Mouse (Mus musculus) MEL (cell line): Measurements from ENCODE around the gene Suclg1. TPM values are rescaled to one million over a fixed set of nuclear protein-coding genes. Genes with fewer than 3 reads are reported as not detected.

Experiments
- DNase-seq: peaks from one replicate; pipeline ENCODE4 v3.0.0; 2011; ENCODE audit warnings: low read depth, low spot score
- H3K27ac ChIP-seq: 2 replicates; pipeline ENCODE4 v1.5.1; 2012; ENCODE audit warnings: low read depth, mild to moderate bottlenecking, control low read depth, low read length, moderate library complexity; ENCODE audit not compliant: control insufficient read depth
- H3K27me3 ChIP-seq, 2 experiments: fragments of 150-350 bp in 1 of 2; sonication (generic) in 1 of 2; 2 replicates each; pipeline ENCODE4 v1.6.1; 2012; ENCODE audit warnings: low read length in 2 of 2, mild to moderate bottlenecking in 2 of 2, improper control_type of control experiment in 1 of 2, moderate library complexity in 1 of 2; ENCODE audit not compliant: insufficient read depth in 2 of 2, control insufficient read depth in 1 of 2
- H3K36me3 ChIP-seq, 2 experiments: 2 replicates each; pipeline ENCODE4 v1.6.1; 2012 to 2014; ENCODE audit warnings: low read length in 2 of 2, improper control_type of control experiment in 1 of 2, inconsistent platforms in 1 of 2, mild to moderate bottlenecking in 1 of 2; ENCODE audit not compliant: insufficient read depth in 2 of 2, control insufficient read depth in 1 of 2
- H3K4me1 ChIP-seq, 2 experiments: fragments of 150-350 bp in 1 of 2; sonication (generic) in 1 of 2; 2 replicates each; pipeline ENCODE4 v1.6.1; 2012; ENCODE audit warnings: low read length in 2 of 2, improper control_type of control experiment in 1 of 2, mild to moderate bottlenecking in 1 of 2; ENCODE audit not compliant: insufficient read depth in 2 of 2, control insufficient read depth in 1 of 2
- H3K4me3 ChIP-seq, 2 experiments: fragments of 150-350 bp in 1 of 2; sonication (generic) in 1 of 2; 2 replicates each; pipeline ENCODE4 v1.5.1; 2012; ENCODE audit warnings: low read depth in 2 of 2, low read length in 2 of 2, mild to moderate bottlenecking in 2 of 2, moderate library complexity in 2 of 2, control low read depth in 1 of 2, improper control_type of control experiment in 1 of 2; ENCODE audit not compliant: control insufficient read depth in 1 of 2, insufficient read depth in 1 of 2
- H3K79me2 ChIP-seq: 2 replicates; pipeline ENCODE4 v1.6.1; 2012; ENCODE audit warnings: mild to moderate bottlenecking, low read length, moderate library complexity; ENCODE audit not compliant: control insufficient read depth, poor library complexity, insufficient read depth
- H3K9ac ChIP-seq: 2 replicates; pipeline ENCODE4 v1.6.1; 2012; ENCODE audit warnings: low read depth, mild to moderate bottlenecking, control low read depth, low read length, moderate library complexity; ENCODE audit not compliant: control insufficient read depth, poor library complexity, severe bottlenecking
- H3K9me3 ChIP-seq: fragments of 150-350 bp; sonication (generic); replicated peaks from 2 replicates; pipeline ENCODE4 v1.6.1; 2012; ENCODE audit warnings: mild to moderate bottlenecking, low read length, improper control_type of control experiment, moderate library complexity; ENCODE audit not compliant: insufficient read depth
- CHD1 ChIP-seq: IDR thresholded peaks from 2 replicates; pipeline ENCODE4 v1.6.1; 2012; ENCODE audit warnings: low read depth, mild to moderate bottlenecking, inconsistent platforms, low read length, improper control_type of control experiment
- E2F4 ChIP-seq: IDR thresholded peaks from 2 replicates; pipeline ENCODE4 v1.6.1; 2011; ENCODE audit warnings: low read depth, low read length, improper control_type of control experiment, borderline replicate concordance
- ELF1 ChIP-seq: IDR thresholded peaks from 2 replicates; pipeline ENCODE4 v1.6.1; 2014; ENCODE audit warnings: low read depth, mild to moderate bottlenecking, inconsistent platforms, low read length, improper control_type of control experiment, moderate library complexity
- EP300 ChIP-seq, 2 experiments: IDR thresholded peaks; 2 replicates each; pipeline ENCODE4 v1.6.1; 2011; ENCODE audit warnings: improper control_type of control experiment in 2 of 2, low read length in 2 of 2, low read depth in 1 of 2, mild to moderate bottlenecking in 1 of 2
- ETS1 ChIP-seq: IDR thresholded peaks from 2 replicates; pipeline ENCODE4 v1.6.1; 2012; ENCODE audit warnings: low read depth, mild to moderate bottlenecking, inconsistent platforms, low read length, improper control_type of control experiment, moderate library complexity
- GATA1 ChIP-seq: IDR thresholded peaks from 2 replicates; pipeline ENCODE4 v1.6.1; 2011; ENCODE audit warnings: low read depth, low read length, improper control_type of control experiment
- HCFC1 ChIP-seq: IDR thresholded peaks from 2 replicates; pipeline ENCODE4 v1.6.1; 2012; ENCODE audit warnings: low read depth, mild to moderate bottlenecking, inconsistent platforms, low read length, improper control_type of control experiment, moderate library complexity
- JUND ChIP-seq: IDR thresholded peaks from 2 replicates; pipeline ENCODE4 v1.6.1; 2011; ENCODE audit warnings: low read depth, mild to moderate bottlenecking, improper control_type of control experiment, low read length
- KAT2A ChIP-seq: conservative IDR thresholded peaks from 2 replicates; pipeline ENCODE4 v1.6.1; 2012; ENCODE audit warnings: low read depth, low read length, improper control_type of control experiment, inconsistent platforms
- MAFK ChIP-seq: IDR thresholded peaks from 2 replicates; pipeline ENCODE4 v1.6.1; 2011; ENCODE audit warnings: low read depth, mild to moderate bottlenecking, low read length, improper control_type of control experiment, borderline replicate concordance
- MAX ChIP-seq: IDR thresholded peaks from 2 replicates; pipeline ENCODE4 v1.6.1; 2011; ENCODE audit warnings: low read length, improper control_type of control experiment
- MXI1 ChIP-seq: IDR thresholded peaks from 2 replicates; pipeline ENCODE4 v1.6.1; 2011; ENCODE audit warnings: mild to moderate bottlenecking, low read depth, low read length, improper control_type of control experiment
- MYC ChIP-seq: IDR thresholded peaks from 2 replicates; pipeline ENCODE4 v1.6.1; 2011; ENCODE audit warnings: low read depth, mild to moderate bottlenecking, low read length, improper control_type of control experiment, moderate library complexity
- NELFE ChIP-seq: IDR thresholded peaks from 2 replicates; pipeline ENCODE4 v1.6.1; 2011; ENCODE audit warnings: low read depth, low read length, improper control_type of control experiment
- NRF1 ChIP-seq: IDR thresholded peaks from 2 replicates; pipeline ENCODE4 v1.6.1; 2014; ENCODE audit warnings: low read depth, mild to moderate bottlenecking, inconsistent platforms, low read length, improper control_type of control experiment, moderate library complexity; ENCODE audit not compliant: poor library complexity, insufficient read depth, severe bottlenecking
- POLR2A ChIP-seq, 2 experiments: IDR thresholded peaks; 2 replicates each; pipeline ENCODE4 v1.6.1; 2011 to 2012; ENCODE audit warnings: low read length in 2 of 2, mild to moderate bottlenecking in 2 of 2, control low read depth in 1 of 2, improper control_type of control experiment in 1 of 2, low read depth in 1 of 2, moderate library complexity in 1 of 2; ENCODE audit not compliant: control insufficient read depth in 1 of 2, insufficient read depth in 1 of 2, poor library complexity in 1 of 2
- RAD21 ChIP-seq: IDR thresholded peaks from 2 replicates; pipeline ENCODE4 v1.6.1; 2011; ENCODE audit warnings: mild to moderate bottlenecking, low read depth, low read length, improper control_type of control experiment
- RCOR1 ChIP-seq: IDR thresholded peaks from 2 replicates; pipeline ENCODE4 v1.6.1; 2012; ENCODE audit warnings: low read depth, mild to moderate bottlenecking, inconsistent platforms, low read length, improper control_type of control experiment
- SIN3A ChIP-seq: IDR thresholded peaks from 2 replicates; pipeline ENCODE4 v1.6.1; 2012; ENCODE audit warnings: low read length, improper control_type of control experiment, inconsistent platforms
- SMC3 ChIP-seq: IDR thresholded peaks from 2 replicates; pipeline ENCODE4 v1.6.1; 2011; ENCODE audit warnings: low read depth, low read length, improper control_type of control experiment
- TAL1 ChIP-seq: IDR thresholded peaks from 2 replicates; pipeline ENCODE4 v1.6.1; 2012; ENCODE audit warnings: mild to moderate bottlenecking, inconsistent platforms, low read length, moderate library complexity, mixed read lengths
- TCF12 ChIP-seq: IDR thresholded peaks from 2 replicates; pipeline ENCODE4 v1.6.1; 2014; ENCODE audit warnings: low read depth, mild to moderate bottlenecking, inconsistent platforms, low read length, improper control_type of control experiment, moderate library complexity
- UBTF ChIP-seq: IDR thresholded peaks from 2 replicates; pipeline ENCODE4 v1.6.1; 2012; ENCODE audit warnings: low read depth, mild to moderate bottlenecking, inconsistent platforms, low read length, improper control_type of control experiment, moderate library complexity, borderline replicate concordance; ENCODE audit not compliant: insufficient read depth
- USF1 ChIP-seq: IDR thresholded peaks from 2 replicates; pipeline ENCODE4 v1.6.1; 2014; ENCODE audit warnings: low read depth, mild to moderate bottlenecking, inconsistent platforms, low read length, improper control_type of control experiment, moderate library complexity
- USF2 ChIP-seq, 2 experiments: IDR thresholded peaks; 2 replicates each; pipeline ENCODE4 v1.6.1; 2011 to 2012; ENCODE audit warnings: improper control_type of control experiment in 2 of 2, low read length in 2 of 2, borderline replicate concordance in 1 of 2, inconsistent platforms in 1 of 2, low read depth in 1 of 2, mild to moderate bottlenecking in 1 of 2; ENCODE audit not compliant: insufficient read depth in 1 of 2
- ZNF384 ChIP-seq: IDR thresholded peaks from 2 replicates; pipeline ENCODE4 v1.6.1; 2012; ENCODE audit warnings: low read depth, mild to moderate bottlenecking, inconsistent platforms, low read length, improper control_type of control experiment
- polyA plus RNA-seq, 2 experiments: library from polyadenylated mRNA; stranded (reverse) in 1 of 2; unstranded in 1 of 2; fragments of >175 nt in 1 of 2; fragments of >200 nt in 1 of 2; gene quantifications; 2 replicates each; pipeline versions ENCODE4 v1.2.1 to v1.2.4; 2012; ENCODE audit warnings: low replicate concordance in 2 of 2, low read depth in 1 of 2; ENCODE audit not compliant: insufficient read length in 2 of 2, insufficient read depth in 1 of 2, missing spikeins in 1 of 2
- total RNA-seq: library from RNA; depleted of rRNA; stranded (reverse); fragments of 300-350 nt; gene quantifications from 2 replicates; pipeline ENCODE4 v1.2.3, GENCODE M21; 2012

Gene Suclg1
- total and polyA plus RNA-seq, 3 experiments = 158 to 207 TPM; not detected in 1

- peak; percentile 98 for TF ChIP-seq HCFC1
- no peak for TF ChIP-seq TAL1
- no peak for TF ChIP-seq E2F4
- TF ChIP-seq RAD21 = no peak
- TF ChIP-seq POLR2A (IDR thresholded peaks at IDR 0.05; ENCODE audit: control insufficient read depth in 1 of 2, insufficient read depth in 1 of 2, low read depth in 1 of 2, low read length in 2 of 2, poor library complexity in 1 of 2) = peak; percentile 72; a peak in 3 of 4 replicates
- TF ChIP-seq NELFE = peak; percentile 79
Measured at GRCm38 (mm10) chr6:73248237-73249048, at the start of gene Suclg1 (continued).

DNA sequence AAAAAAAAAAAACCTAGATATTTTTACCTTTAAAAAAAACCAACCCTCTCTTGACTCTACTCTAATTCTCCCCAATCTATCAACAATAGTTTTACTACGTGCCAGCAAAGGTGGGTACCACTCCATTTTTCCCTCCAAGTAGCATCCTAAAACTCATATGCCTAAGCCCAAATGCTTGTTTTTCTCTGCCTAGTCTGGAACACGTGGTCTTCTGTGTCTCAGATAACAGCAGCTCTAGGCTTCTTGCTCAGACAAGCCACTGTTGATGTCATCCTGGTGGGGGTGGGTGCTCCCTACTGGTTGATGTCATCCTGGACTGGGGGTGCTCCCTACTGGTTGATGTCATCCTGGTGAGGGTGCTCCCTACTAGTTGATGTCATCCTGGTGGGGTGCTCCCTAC, 44.5 kb upstream of the Suclg1 start:
- Histone ChIP-seq H3K27me3 (no peaks in the 10 kb centered on the region), H3K9me3 (no peaks in the 10 kb centered on the region)
- TF ChIP-seq USF2 (IDR thresholded peaks at IDR 0.05; ENCODE audit: borderline replicate concordance in 1 of 2, insufficient read depth in 1 of 2, low read depth in 1 of 2, low read length in 2 of 2) (0 out of 4 replicates have a peak, but pooled peaks of 1 of the 2 experiments have one; percentile 29), MAX (peak; percentile 71; the same call in 1 of the 2 replicates), SMC3 (no peak), USF1 (peak; percentile 78), ETS1 (peak; percentile 70; the same call in 1 of the 2 replicates), NELFE (no peak), TCF12 (no peak)

GRCm38 (mm10) chr6:73204937-73205336, 43.2 kb upstream of the Suclg1 start:
- Histone ChIP-seq H3K9me3 (no peaks in the 10 kb centered on the region), H3K27me3 (no peaks in the 10 kb centered on the region), H3K36me3 (no peaks in the 10 kb centered on the region), H3K79me2 (no peaks in the 10 kb centered on the region), H3K9ac (no peak overlapping the region), H3K27ac (no peak overlapping the region), H3K4me3 (no peak overlapping the region), H3K4me1 (peaks cover 3 to 4% of the 10 kb centered on the region in 2 experiments)
- peak; percentile 32 for DNase-seq
- TF ChIP-seq RCOR1 = 0 out of 2 replicates have a peak, but pooled peaks have one; percentile 21
- peak; percentile 55 for TF ChIP-seq GATA1
- TF ChIP-seq NRF1 = no peak
- no peak for TF ChIP-seq E2F4
- TF ChIP-seq RAD21 = no peak
- no peak for TF ChIP-seq KAT2A
- no peak for TF ChIP-seq UBTF
- TF ChIP-seq MAFK = no peak
- no peak for TF ChIP-seq SMC3
- 0 out of 2 replicates have a peak, but pooled peaks have one; percentile 25 for TF ChIP-seq SIN3A
- TF ChIP-seq MAX = peak; percentile 47; the same call in 1 of the 2 replicates
- TF ChIP-seq JUND = no peak
- no peak for TF ChIP-seq POLR2A (IDR thresholded peaks at IDR 0.05; ENCODE audit: control insufficient read depth in 1 of 2, insufficient read depth in 1 of 2, low read depth in 1 of 2, low read length in 2 of 2, poor library complexity in 1 of 2)
- no peak for TF ChIP-seq ZNF384
- TF ChIP-seq MXI1 = no peak
- no peak for TF ChIP-seq CHD1
- TF ChIP-seq ETS1 = 0 out of 2 replicates have a peak, but pooled peaks have one; percentile 32
- TF ChIP-seq TCF12 = peak; percentile 36; the same call in 1 of the 2 replicates
- TF ChIP-seq EP300 (IDR thresholded peaks at IDR 0.05; ENCODE audit: low read depth in 1 of 2, low read length in 2 of 2) = peak; percentile 55 to 57
- no peak for TF ChIP-seq ELF1
- no peak for TF ChIP-seq NELFE
- TF ChIP-seq MYC = 0 out of 2 replicates have a peak, but pooled peaks have one; percentile 21

More for the DNA sequence above, 44.5 kb upstream of the Suclg1 start:
- no peak overlapping the region for H3K27ac ChIP-seq
- peaks cover 0 to 4% of the 10 kb centered on the region in 2 experiments; a peak in 3 of 4 replicates for H3K4me1 ChIP-seq
- H3K79me2 ChIP-seq = no peaks in the 10 kb centered on the region
- peak; percentile 15 for DNase-seq
- H3K36me3 ChIP-seq = no peaks in the 10 kb centered on the region
- no peak overlapping the region for H3K4me3 ChIP-seq
- no peak overlapping the region for H3K9ac ChIP-seq
